Mouse (Mus musculus) forebrain, embryonic 16.5 days (tissue): ENCODE measurements at regions not wholly inside any gene's neighbourhood (a gene's known extent, or its start where the extent isn't known, plus 50 kb on each side); places are given as distances from the start of the nearest gene placed in this dataset.
A peak's percentile ranks its signal among the peaks of the same experiment; 100 is the strongest.

Experiments used
- ATAC-seq: fragments of 200-750 bp; cut with Nextera tagmentation; 2 replicates; pipeline ENCODE4 v1.8.0; 2017; ENCODE audit warnings: mild to moderate bottlenecking, moderate library complexity
- H3K27ac ChIP-seq: fragments of 300-500 bp; sonication (generic); 2 replicates; pipeline ENCODE4 v1.5.1; 2014; ENCODE audit warnings: low read length, control low read depth
- H3K27me3 ChIP-seq: fragments of 300-500 bp; sonication (generic); replicated peaks from 2 replicates; pipeline ENCODE4 v1.6.1; 2014; ENCODE audit warnings: low read length; ENCODE audit not compliant: control insufficient read depth, insufficient read depth
- H3K36me3 ChIP-seq: fragments of 300-500 bp; sonication (generic); 2 replicates; pipeline ENCODE4 v1.6.1; 2014; ENCODE audit not compliant: control insufficient read depth, insufficient read depth
- H3K4me1 ChIP-seq: fragments of 300-500 bp; sonication (generic); replicated peaks from 2 replicates; pipeline ENCODE4 v1.6.1; 2014; ENCODE audit warnings: low read length; ENCODE audit not compliant: control insufficient read depth, insufficient read depth
- H3K4me2 ChIP-seq: fragments of 300-500 bp; sonication (generic); 2 replicates; pipeline ENCODE4 v1.6.1; 2014; ENCODE audit warnings: mild to moderate bottlenecking, low read length, control low read depth
- H3K4me3 ChIP-seq: fragments of 300-500 bp; sonication (generic); replicated peaks from 2 replicates; pipeline ENCODE4 v1.5.1; 2014; ENCODE audit warnings: mild to moderate bottlenecking, low read length, control low read depth
- H3K9ac ChIP-seq: fragments of 300-500 bp; sonication (generic); replicated peaks from 2 replicates; pipeline ENCODE4 v1.6.1; 2014; ENCODE audit warnings: low read depth, low read length, control low read depth
- H3K9me3 ChIP-seq: fragments of 300-500 bp; sonication (generic); 2 replicates; pipeline ENCODE4 v1.6.1; 2016; ENCODE audit warnings: low read length; ENCODE audit not compliant: control insufficient read depth
- WGBS: fragments of 180-500 bp; shearing (Covaris S2); extraction: QIAGEN DNeasy Blood & Tissue Kit; methylation state at CpG from one replicate; pipeline ENCODE4 v1.1.7; 2014; 5-methylcytosine and 5-hydroxymethylcytosine counted together

DNA sequence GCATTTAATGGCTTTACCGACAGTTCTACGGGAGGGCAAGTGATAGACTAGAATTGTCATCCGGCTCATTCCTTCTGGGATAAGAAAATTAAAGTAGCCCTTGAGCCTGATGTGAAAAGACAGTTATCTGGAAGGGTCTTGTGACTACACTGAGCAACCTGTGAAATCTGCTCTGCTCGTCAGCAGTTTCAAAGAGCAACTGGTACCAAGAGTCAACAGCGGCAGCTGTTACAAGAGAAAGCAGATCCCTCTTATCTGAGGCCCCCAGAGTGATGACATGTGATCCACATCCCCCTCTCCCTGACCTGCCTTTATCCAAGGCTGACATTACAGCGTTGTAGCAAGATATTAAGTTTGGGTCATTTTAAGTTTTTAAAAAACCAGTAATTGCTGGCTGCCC, 52.6 kb upstream of the Unc13c start:
- 77% methylated on average over 6 of the region's 6 CpGs for WGBS
- no peaks in the 10 kb centered on the region for H3K36me3 ChIP-seq
- no peak overlapping the region for H3K4me3 ChIP-seq
- H3K9ac ChIP-seq = no peak overlapping the region
- H3K4me2 ChIP-seq = no peak overlapping the region
- no peak overlapping the region for H3K27ac ChIP-seq
- H3K27me3 ChIP-seq = no peaks in the 10 kb centered on the region
- H3K9me3 ChIP-seq = no peaks in the 10 kb centered on the region
- H3K4me1 ChIP-seq = no peaks in the 10 kb centered on the region
- no peak for ATAC-seq

DNA sequence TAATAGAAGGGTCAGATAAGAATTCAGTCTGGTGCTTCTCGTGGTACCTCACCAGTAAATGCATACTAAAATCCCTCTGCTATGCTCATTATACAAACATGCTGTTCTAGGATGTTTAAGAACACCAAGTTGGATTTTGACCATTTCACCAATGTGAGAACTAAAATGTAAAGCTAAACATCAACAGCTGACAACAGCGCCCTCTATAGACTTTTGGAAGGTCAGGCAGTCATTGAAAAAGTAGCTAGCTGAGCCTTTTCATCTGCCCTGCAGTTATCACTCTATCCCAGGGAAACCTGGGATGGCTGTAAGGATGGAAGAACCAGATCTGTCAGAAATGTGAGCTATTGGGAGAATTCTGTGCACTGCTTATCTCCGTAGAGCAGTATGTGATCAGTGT, 55.2 kb upstream of the Unc13c start:
- H3K4me1 ChIP-seq = no peaks in the 10 kb centered on the region
- no peak overlapping the region for H3K4me3 ChIP-seq

DNA sequence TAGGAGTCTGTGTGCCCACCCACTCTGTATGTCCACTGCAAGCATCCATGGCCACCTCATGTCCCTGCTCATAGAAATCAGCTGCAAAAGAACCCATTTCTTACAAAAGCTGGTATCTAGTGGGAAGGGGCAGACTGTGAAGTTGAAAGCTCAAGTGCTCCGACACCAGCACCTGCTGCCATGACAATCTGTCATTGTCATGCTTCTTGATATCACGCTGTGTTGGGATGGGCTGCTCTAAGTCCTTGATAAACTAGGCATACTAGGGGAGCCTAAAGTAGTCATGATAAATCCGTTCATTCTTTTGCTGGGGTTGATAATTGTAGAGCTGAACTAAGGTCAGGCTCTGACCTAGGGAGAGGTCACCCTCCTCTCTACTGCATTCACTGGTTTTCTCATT, 57.4 kb upstream of the Unc13c start:
- Histone ChIP-seq H3K27me3 (no peaks in the 10 kb centered on the region), H3K4me3 (no peak overlapping the region), H3K4me1 (no peaks in the 10 kb centered on the region), H3K4me2 (no peak overlapping the region), H3K9me3 (no peaks in the 10 kb centered on the region), H3K27ac (no peak overlapping the region), H3K36me3 (no peaks in the 10 kb centered on the region), H3K9ac (no peak overlapping the region)
- no peak for ATAC-seq
- WGBS = 43% methylated on average over 3 of the region's 3 CpGs

More for the DNA sequence above, 55.2 kb upstream of the Unc13c start:
- H3K4me2 ChIP-seq = no peak overlapping the region
- no peaks in the 10 kb centered on the region for H3K27me3 ChIP-seq
- H3K9me3 ChIP-seq = no peaks in the 10 kb centered on the region
- ATAC-seq = no peak
- no peak overlapping the region for H3K9ac ChIP-seq
- no peak overlapping the region for H3K27ac ChIP-seq
- no peaks in the 10 kb centered on the region for H3K36me3 ChIP-seq
- 69% methylated on average over 3 of the region's 3 CpGs for WGBS

DNA sequence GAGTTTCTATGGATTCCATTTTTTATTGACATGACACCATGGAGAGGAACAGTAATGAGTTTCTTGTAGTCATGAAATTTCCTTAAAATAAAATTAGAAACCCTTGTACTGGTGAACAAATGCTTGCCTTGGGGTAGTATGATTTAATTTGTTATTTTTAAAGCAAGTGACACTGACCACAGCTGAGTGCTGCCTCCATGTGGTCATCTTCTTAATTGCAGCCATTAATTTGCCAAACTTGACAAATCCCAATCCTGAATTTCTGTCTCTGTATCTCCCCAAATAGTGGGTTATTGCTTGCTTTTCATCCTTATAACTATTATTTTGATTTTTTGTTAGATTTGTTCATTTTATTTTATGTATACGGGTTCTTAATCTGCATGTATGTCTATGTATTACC, 59.7 kb upstream of the Unc13c start:
- Histone ChIP-seq H3K9ac (no peak overlapping the region), H3K4me1 (no peaks in the 10 kb centered on the region), H3K4me2 (no peak overlapping the region), H3K27me3 (no peaks in the 10 kb centered on the region), H3K4me3 (no peak overlapping the region), H3K36me3 (no peaks in the 10 kb centered on the region), H3K9me3 (no peaks in the 10 kb centered on the region), H3K27ac (no peak overlapping the region)
- 63% methylated on average over 1 of the region's 1 CpGs for WGBS
- ATAC-seq = no peak

DNA sequence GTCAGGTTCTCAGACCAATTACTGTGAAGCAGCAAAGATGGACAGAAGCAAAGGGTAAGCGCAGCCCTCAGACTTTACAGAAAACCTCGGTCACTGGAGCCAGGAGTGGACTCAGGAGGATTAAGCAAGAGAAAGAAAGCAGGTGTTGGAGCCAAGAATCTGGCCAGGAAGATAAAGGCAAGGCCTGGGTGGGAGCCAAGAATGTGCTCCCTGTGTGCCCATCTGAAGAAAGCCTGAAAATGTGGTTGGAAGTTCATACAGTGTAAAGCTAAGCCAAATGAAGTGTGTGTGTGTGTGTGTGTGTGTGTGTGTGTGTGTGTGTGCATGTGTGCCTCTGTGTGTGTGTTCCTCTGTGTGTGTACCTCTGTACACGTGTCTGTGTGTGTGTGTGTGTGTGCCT, 64.2 kb upstream of the Wdr72 start:
- Histone ChIP-seq H3K4me3 (no peak overlapping the region), H3K9me3 (no peaks in the 10 kb centered on the region), H3K36me3 (no peaks in the 10 kb centered on the region), H3K27me3 (no peaks in the 10 kb centered on the region), H3K4me1 (no peaks in the 10 kb centered on the region), H3K9ac (no peak overlapping the region), H3K4me2 (no peak overlapping the region), H3K27ac (no peak overlapping the region)
- ATAC-seq = no peak; the same call in 1 of the 2 replicates
- 55% methylated on average over 3 of the region's 3 CpGs for WGBS

DNA sequence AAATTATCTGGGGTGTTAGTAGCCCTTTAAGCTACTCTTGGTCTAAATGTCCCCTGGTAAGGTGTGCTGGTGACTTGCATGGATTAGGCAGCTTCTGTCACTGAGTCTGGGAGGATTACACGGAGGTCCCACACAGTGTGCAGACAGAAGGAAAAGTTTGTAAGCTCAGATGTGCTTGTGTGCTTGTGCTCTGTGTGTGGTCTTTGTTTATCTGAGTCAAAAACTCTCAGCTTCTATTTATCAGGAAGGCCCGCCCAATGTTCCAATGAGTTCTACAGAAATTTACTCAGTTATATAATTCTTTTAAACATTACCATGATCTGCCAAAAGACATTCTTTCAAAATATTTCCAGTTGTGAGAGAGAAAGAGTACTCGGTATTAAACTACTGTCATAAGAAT, 60.4 kb upstream of the Wdr72 start:
- no peaks in the 10 kb centered on the region for H3K9me3 ChIP-seq
- H3K27me3 ChIP-seq = no peaks in the 10 kb centered on the region
- H3K36me3 ChIP-seq = no peaks in the 10 kb centered on the region
- H3K27ac ChIP-seq = no peak overlapping the region
- H3K4me2 ChIP-seq = no peak overlapping the region
- no peak overlapping the region for H3K4me3 ChIP-seq
- ATAC-seq = no peak
- H3K4me1 ChIP-seq = no peaks in the 10 kb centered on the region
- no peak overlapping the region for H3K9ac ChIP-seq
- WGBS = 45% methylated on average over 3 of the region's 3 CpGs

- Histone ChIP-seq H3K9ac (no peak overlapping the region), H3K36me3 (no peaks in the 10 kb centered on the region), H3K9me3 (no peaks in the 10 kb centered on the region), H3K27me3 (no peaks in the 10 kb centered on the region), H3K27ac (no peak overlapping the region), H3K4me2 (no peak overlapping the region), H3K4me1 (peaks cover 5% of the 10 kb centered on the region; the same call in 1 of the 2 replicates), H3K4me3 (no peak overlapping the region)
- ATAC-seq = peak; percentile 79
- 31% methylated on average over 5 of the region's 5 CpGs for WGBS
These were observed 53.4 kb upstream of the Wdr72 start for GRCm38 (mm10) chr9:74056709-74057108.

DNA sequence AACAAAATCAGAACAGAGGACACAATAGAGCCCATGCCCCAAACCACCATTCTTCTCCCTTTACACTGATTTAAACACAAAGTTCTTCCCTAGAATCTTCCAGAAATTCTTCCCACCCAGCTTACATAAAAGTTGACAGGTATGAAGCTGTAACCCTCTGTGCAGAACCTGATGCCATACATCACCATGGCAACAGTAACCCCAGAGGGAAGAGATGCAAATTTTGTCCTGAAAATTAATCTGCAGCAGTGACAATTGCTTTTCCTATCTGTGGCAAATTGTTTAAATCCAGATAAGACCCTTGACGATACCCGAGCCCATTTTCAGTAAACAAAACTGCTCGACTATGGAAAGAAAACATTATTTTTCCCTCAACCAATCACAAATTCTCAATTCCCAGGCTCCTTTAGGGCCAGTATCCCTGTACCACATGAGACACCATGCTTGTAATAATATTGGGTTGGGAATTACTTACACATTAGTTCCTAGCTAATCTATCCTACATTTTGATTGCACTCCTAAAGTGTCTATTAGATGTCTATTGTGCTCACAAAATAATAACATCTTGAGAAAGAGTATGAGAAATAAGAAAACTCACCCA, 52.6 kb upstream of the Wdr72 start:
- H3K4me2 ChIP-seq = no peak overlapping the region
- ATAC-seq = peak; percentile 62; the same call in 1 of the 2 replicates
- H3K36me3 ChIP-seq = no peaks in the 10 kb centered on the region
- no peak overlapping the region for H3K27ac ChIP-seq
- H3K27me3 ChIP-seq = no peaks in the 10 kb centered on the region
- 56% methylated on average over 3 of the region's 3 CpGs for WGBS
- no peak overlapping the region for H3K9ac ChIP-seq
- H3K4me1 ChIP-seq = peaks cover 5% of the 10 kb centered on the region; the same call in 1 of the 2 replicates
- H3K4me3 ChIP-seq = no peak overlapping the region
- no peaks in the 10 kb centered on the region for H3K9me3 ChIP-seq

- 27% methylated on average over 5 of the region's 5 CpGs for WGBS
- H3K9me3 ChIP-seq = no peaks in the 10 kb centered on the region
- no peak overlapping the region for H3K27ac ChIP-seq
- no peak for ATAC-seq
- no peaks in the 10 kb centered on the region for H3K36me3 ChIP-seq
- H3K4me3 ChIP-seq = no peak overlapping the region
- peaks cover 5% of the 10 kb centered on the region; the same call in 1 of the 2 replicates for H3K4me1 ChIP-seq
- no peak overlapping the region for H3K4me2 ChIP-seq
- H3K27me3 ChIP-seq = no peaks in the 10 kb centered on the region
- H3K9ac ChIP-seq = no peak overlapping the region
These were observed 51.8 kb upstream of the Wdr72 start for GRCm38 (mm10) chr9:74058269-74058871.
